Mouse (Mus musculus) forebrain, embryonic 14.5 days (tissue): ENCODE results near the gene Jph2. TPM values are rescaled to one million over a fixed set of nuclear protein-coding genes. Genes with fewer than 3 reads are reported as not detected.

Source experiments
- ATAC-seq: fragments of 200-750 bp; cut with Nextera tagmentation; 2 replicates; pipeline ENCODE4 v1.8.0; 2017; ENCODE audit warnings: mild to moderate bottlenecking, moderate library complexity
- DNase-seq: peaks from one replicate; pipeline ENCODE4 v3.0.0-alpha.2; 2015; ENCODE audit warnings: low spot score
- H3K27ac ChIP-seq: fragments of 300-500 bp; sonication (generic); 2 replicates; pipeline ENCODE4 v1.5.1; 2014; ENCODE audit warnings: low read depth, mild to moderate bottlenecking, control low read depth, low read length, moderate library complexity
- H3K27me3 ChIP-seq: fragments of 300-500 bp; sonication (generic); replicated peaks from 2 replicates; pipeline ENCODE4 v1.6.1; 2014; ENCODE audit warnings: low read length, control low read depth, mixed read lengths; ENCODE audit not compliant: control insufficient read depth, insufficient read depth
- H3K36me3 ChIP-seq: fragments of 300-500 bp; sonication (generic); 2 replicates; pipeline ENCODE4 v1.6.1; 2014; ENCODE audit warnings: low read length, control low read depth; ENCODE audit not compliant: control insufficient read depth, insufficient read depth
- H3K4me1 ChIP-seq: fragments of 300-500 bp; sonication (generic); 2 replicates; pipeline ENCODE4 v1.6.1; 2014; ENCODE audit warnings: antibody characterized with exemption, low read length, control low read depth; ENCODE audit not compliant: control insufficient read depth, insufficient read depth
- H3K4me2 ChIP-seq: fragments of 300-500 bp; sonication (generic); 2 replicates; pipeline ENCODE4 v1.6.1; 2014; ENCODE audit warnings: mild to moderate bottlenecking, control low read depth, low read length
- H3K4me3 ChIP-seq: fragments of 300-500 bp; sonication (generic); 2 replicates; pipeline ENCODE4 v1.5.1; 2014; ENCODE audit warnings: low read depth, low read length, control low read depth
- H3K9ac ChIP-seq: fragments of 300-500 bp; sonication (generic); 2 replicates; pipeline ENCODE4 v1.6.1; 2014; ENCODE audit warnings: mild to moderate bottlenecking, low read length, control low read depth, moderate library complexity
- H3K9me3 ChIP-seq: fragments of 300-500 bp; sonication (generic); replicated peaks from 2 replicates; pipeline ENCODE4 v1.6.1; 2016; ENCODE audit warnings: low read length, control low read depth, mixed read lengths; ENCODE audit not compliant: control insufficient read depth
- WGBS: fragments of 180-500 bp; shearing (Covaris S2); extraction: QIAGEN DNeasy Blood & Tissue Kit; methylation state at CpG from one replicate; pipeline ENCODE4 v1.1.7; 2014; 5-methylcytosine and 5-hydroxymethylcytosine counted together
- polyA plus RNA-seq: library from polyadenylated mRNA; unstranded; fragments of >200 nt; fragmentation: Nextera tagmentation; extraction: Ambion mirVana; gene quantifications from 2 replicates; pipeline ENCODE4 v1.2.1, GENCODE M21; 2014

Gene Jph2
- polyA plus RNA-seq = 0.08 and 0.15 TPM in 2 replicates

DNA sequence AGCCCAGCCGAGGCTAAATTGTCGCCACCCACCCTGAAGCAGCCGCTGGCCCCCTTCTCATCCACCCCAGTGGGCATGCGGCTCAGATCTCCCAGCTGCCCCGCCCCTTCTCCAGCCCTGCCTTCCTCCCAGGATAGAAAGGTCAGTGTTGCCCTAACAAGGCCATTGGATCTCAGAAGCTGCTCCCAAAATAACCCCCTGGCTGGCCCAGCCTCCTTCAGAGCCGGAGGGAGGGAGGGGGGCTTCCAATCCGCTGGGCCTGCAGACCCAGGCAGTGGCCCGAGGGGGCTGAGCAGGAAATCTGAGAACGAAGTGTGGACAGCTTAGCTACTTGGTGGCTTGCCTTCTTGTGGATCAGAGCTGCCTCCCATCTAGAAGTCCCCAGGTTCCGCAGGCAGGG, at the start of gene Jph2:
Gene Jph2, minus strand, starts transcription at position 89 of the 400 bp plus-strand sequence.
- no peaks in the 10 kb centered on the region for H3K4me1 ChIP-seq
- no peaks in the 10 kb centered on the region for H3K9me3 ChIP-seq
- H3K4me3 ChIP-seq = no peak within 1 kb of the TSS
- H3K27me3 ChIP-seq = no peaks in the 10 kb centered on the region
- no peak within 1 kb of the TSS for H3K27ac ChIP-seq
- ATAC-seq = no peak
- DNase-seq = no peak
- no peaks in the 10 kb centered on the region for H3K36me3 ChIP-seq
- no peak within 1 kb of the TSS for H3K9ac ChIP-seq
- WGBS = 15% methylated on average over 10 of the region's 10 CpGs
- no peak within 1 kb of the TSS for H3K4me2 ChIP-seq

DNA sequence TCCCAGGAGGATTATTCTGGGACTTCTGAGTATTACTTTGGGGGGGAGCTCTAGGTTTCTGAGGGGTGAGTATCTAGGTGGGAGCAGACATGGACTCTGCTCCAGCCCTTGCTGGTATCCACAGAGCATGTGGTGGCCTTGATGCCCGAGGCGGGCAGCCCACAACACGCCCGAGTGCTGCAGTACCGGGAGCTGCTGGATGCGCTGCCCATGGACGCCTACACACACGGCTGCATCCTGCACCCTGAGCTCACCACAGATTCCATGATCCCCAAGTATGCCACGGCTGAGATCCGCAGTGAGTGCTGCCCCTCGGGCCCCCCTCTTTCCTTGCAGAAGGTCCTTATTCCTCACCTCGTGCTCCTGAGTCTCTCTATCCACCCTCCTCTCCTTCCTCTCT, 49.6 kb upstream of the Jph2 start:
- H3K36me3 ChIP-seq = peaks cover 34% of the 10 kb centered on the region
- H3K27ac ChIP-seq = no peak overlapping the region
- H3K27me3 ChIP-seq = no peaks in the 10 kb centered on the region
- H3K9me3 ChIP-seq = no peaks in the 10 kb centered on the region
- no peak for ATAC-seq
- no peak overlapping the region for H3K4me3 ChIP-seq
- no peak overlapping the region for H3K9ac ChIP-seq
- 0 out of 2 replicates have a peak, but pooled peaks cover 2% of the 10 kb centered on the region for H3K4me1 ChIP-seq
- 86% methylated on average over 12 of the region's 12 CpGs for WGBS
- no peak overlapping the region for H3K4me2 ChIP-seq
- DNase-seq = no peak

DNA sequence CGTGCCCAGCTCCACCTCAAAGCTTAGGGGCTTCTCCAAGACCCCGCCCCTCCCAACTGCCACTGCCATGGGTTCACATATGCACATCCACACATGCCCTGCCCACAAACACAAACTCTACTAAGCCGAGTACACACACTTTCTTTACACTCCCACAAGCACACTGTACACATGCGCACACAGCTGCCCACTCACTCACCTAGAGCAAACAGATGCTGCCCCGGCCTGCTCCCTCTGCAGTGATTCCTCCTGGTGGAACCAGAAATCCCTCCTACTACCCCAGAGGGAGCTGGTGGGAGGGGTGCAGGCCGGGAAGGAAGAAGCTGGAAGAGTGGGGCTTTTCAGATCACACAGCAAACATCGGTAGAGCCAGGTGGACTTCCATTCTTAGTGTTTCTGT, 46.2 kb upstream of the Jph2 start:
- Histone ChIP-seq H3K9ac (no peak overlapping the region), H3K27ac (no peak overlapping the region), H3K9me3 (no peaks in the 10 kb centered on the region), H3K4me1 (peaks cover 10% of the 10 kb centered on the region), H3K36me3 (peaks cover 19% of the 10 kb centered on the region; the same call in 1 of the 2 replicates), H3K4me3 (no peak overlapping the region), H3K27me3 (no peaks in the 10 kb centered on the region), H3K4me2 (no peak overlapping the region)
- WGBS = 70% methylated on average over 7 of the region's 7 CpGs
- no peak for DNase-seq
- no peak for ATAC-seq

DNA sequence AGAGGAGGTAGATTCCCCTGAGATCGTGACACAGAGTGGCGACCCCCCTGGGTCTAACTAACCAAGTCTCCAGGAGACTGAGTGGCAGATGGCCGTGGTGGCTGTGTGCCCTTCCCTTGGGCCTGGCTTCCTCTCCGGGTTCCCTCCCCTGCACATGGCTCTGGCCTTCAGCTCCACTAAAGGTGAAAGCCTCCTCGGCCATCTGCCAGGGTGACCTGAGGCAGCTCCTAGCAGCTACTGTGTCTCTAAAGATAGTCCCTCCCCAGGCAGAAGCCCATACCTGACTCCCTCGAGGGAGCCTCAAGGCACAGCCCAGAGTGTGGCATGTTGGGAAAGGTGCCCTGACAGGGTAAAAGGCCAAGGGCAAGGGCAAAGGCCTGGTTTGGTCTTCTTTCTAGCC, 45.8 kb upstream of the Jph2 start:
- no peaks in the 10 kb centered on the region for H3K27me3 ChIP-seq
- peaks cover 19% of the 10 kb centered on the region; the same call in 1 of the 2 replicates for H3K36me3 ChIP-seq
- no peak overlapping the region for H3K4me3 ChIP-seq
- no peak for ATAC-seq
- peaks cover 10% of the 10 kb centered on the region for H3K4me1 ChIP-seq
- 92% methylated on average over 6 of the region's 6 CpGs for WGBS
- H3K9me3 ChIP-seq = no peaks in the 10 kb centered on the region
- DNase-seq = no peak
- H3K27ac ChIP-seq = no peak overlapping the region
- no peak overlapping the region for H3K9ac ChIP-seq
- no peak overlapping the region for H3K4me2 ChIP-seq

DNA sequence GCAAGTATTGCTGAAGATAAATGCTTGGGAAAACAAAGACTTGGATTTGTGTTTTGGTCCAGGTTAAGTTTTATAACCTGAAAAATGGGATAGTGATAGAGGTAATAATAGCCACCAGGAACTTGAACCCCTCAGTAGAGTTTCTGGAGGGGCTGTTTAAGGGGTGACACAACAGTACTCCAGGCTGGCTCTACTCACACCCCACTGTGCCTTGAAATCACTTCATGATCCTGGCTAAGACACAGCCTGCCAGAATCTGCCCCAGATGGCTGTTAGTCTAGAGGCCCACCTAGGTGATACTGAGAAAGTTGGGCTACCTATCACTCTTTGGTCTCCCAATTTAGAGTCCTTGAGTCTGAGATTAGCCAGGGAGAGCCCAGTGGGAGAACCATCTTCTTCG, 41.7 kb upstream of the Jph2 start:
- ATAC-seq (no peak), DNase-seq (no peak)
- no peaks in the 10 kb centered on the region for H3K36me3 ChIP-seq
- H3K9ac ChIP-seq = peak overlapping the region; percentile 91
- H3K4me2 ChIP-seq = peak overlapping the region; percentile 65
- 80% methylated on average over 1 of the region's 1 CpGs for WGBS
- H3K4me3 ChIP-seq = peak overlapping the region; percentile 80
- peaks cover 13% of the 10 kb centered on the region for H3K4me1 ChIP-seq
- H3K27me3 ChIP-seq = no peaks in the 10 kb centered on the region
- H3K9me3 ChIP-seq = no peaks in the 10 kb centered on the region
- no peak overlapping the region for H3K27ac ChIP-seq

DNA sequence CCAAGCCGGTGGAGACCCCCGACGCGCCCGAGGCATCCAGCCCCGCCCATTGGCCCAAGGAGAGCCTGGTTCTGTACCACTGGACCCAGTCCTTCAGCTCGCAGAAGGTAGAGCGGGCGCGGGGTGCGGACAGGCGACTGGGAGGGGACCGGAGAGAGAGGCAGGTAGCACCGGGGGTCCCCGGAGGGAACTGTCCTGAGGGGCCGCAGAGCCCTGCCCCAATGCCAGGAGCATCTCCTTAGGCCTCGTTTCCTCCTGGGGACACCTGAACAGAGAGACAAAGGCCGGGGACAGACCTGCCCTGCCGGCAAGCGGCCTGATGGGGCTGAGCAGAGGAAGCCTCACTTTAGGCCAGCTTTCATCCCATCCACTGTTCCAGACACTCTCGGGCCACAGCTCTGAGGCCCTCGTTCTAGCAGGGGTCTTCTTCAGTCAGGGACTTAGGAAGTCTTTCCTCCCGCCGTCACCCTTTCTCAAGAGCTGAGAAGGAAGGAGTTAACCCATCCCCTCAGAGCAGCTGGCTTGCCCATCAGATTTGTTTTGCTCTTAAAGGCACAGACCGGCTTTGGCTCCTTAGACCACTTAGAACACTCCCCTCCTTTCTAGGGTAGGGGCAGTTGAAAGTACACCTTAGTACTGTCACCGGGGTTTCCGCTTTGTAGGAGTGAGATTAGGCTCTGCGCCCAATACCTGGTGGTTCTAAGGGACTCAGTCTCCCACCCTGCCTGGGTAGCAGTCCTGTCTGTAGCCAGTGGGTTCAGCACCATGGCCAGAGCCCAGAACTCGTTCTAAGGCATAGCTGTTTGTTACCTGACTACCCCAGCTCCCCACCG, 41.0 kb upstream of the Jph2 start:
- peak overlapping the region; percentile 91 for H3K9ac ChIP-seq
- peak overlapping the region; percentile 80 for H3K4me3 ChIP-seq
- no peaks in the 10 kb centered on the region for H3K9me3 ChIP-seq
- peak; percentile 70 for ATAC-seq
- no peaks in the 10 kb centered on the region for H3K36me3 ChIP-seq
- H3K4me2 ChIP-seq = peak overlapping the region; percentile 65
- 2% methylated on average over 28 of the region's 30 CpGs for WGBS
- peaks cover 13% of the 10 kb centered on the region for H3K4me1 ChIP-seq
- DNase-seq = peak; percentile 68
- H3K27me3 ChIP-seq = no peaks in the 10 kb centered on the region
- peak overlapping the region; percentile 78 for H3K27ac ChIP-seq

DNA sequence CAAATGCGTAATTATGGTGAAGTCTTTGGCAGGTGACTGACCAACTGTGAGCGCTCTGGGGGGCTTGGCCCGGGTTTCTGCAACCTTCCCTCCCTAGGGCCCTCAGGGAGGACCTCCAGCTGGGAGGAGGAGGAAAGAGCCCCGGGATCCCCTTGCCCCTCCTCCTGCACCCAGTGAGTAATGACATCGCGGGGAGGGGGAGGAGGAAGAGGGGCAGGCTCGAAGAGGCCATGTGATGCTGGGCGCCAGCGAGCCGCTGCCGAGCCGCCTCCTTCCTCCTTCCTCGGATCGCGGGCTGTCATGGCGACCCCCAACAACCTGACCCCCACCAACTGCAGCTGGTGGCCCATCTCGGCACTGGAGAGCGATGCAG, 40.4 kb upstream of the Jph2 start, which contains the start of gene Gdap1l1:
Gene Gdap1l1, plus strand, starts transcription at position 231 of the 373 bp plus-strand sequence.
- no peaks in the 10 kb centered on the region for H3K27me3 ChIP-seq
- H3K27ac ChIP-seq = peak within 1 kb of the TSS; percentile 78
- DNase-seq (peak; percentile 87), ATAC-seq (peak; percentile 90)
- 0% methylated on average over 14 of the region's 18 CpGs for WGBS
- peaks cover 13% of the 10 kb centered on the region for H3K4me1 ChIP-seq
- H3K4me2 ChIP-seq = peak within 1 kb of the TSS; percentile 65
- H3K9ac ChIP-seq = peak within 1 kb of the TSS; percentile 91
- peak within 1 kb of the TSS; percentile 80 for H3K4me3 ChIP-seq
- H3K36me3 ChIP-seq = no peaks in the 10 kb centered on the region
- H3K9me3 ChIP-seq = no peaks in the 10 kb centered on the region

DNA sequence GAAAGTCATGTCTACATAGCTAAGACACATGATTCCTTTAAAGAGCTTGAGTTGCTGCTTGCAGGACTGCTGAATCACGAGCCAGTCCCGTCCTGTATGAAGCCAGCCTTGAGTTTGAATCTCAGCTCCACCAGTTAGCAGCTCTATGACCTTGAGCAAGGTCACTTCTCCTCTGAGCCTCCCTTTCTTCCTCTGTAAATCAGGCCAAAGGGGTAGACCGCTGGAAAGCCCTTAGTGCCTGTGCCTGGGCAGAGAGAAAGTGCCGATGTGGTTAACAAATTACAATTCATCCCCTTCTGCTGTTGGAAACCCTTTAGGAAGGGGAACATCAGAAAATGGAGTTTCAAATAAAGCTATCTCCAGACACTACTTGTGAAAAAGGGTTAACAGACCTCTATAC, 40.0 kb upstream of the Jph2 start:
- Histone ChIP-seq H3K4me2 (peak overlapping the region; percentile 65), H3K4me1 (peaks cover 13% of the 10 kb centered on the region), H3K9me3 (no peaks in the 10 kb centered on the region), H3K27ac (no peak overlapping the region), H3K4me3 (peak overlapping the region; percentile 80), H3K36me3 (no peaks in the 10 kb centered on the region), H3K9ac (peak overlapping the region; percentile 91), H3K27me3 (no peaks in the 10 kb centered on the region)
- no peak for DNase-seq
- ATAC-seq = no peak
- WGBS = 34% methylated on average over 4 of the region's 4 CpGs

DNA sequence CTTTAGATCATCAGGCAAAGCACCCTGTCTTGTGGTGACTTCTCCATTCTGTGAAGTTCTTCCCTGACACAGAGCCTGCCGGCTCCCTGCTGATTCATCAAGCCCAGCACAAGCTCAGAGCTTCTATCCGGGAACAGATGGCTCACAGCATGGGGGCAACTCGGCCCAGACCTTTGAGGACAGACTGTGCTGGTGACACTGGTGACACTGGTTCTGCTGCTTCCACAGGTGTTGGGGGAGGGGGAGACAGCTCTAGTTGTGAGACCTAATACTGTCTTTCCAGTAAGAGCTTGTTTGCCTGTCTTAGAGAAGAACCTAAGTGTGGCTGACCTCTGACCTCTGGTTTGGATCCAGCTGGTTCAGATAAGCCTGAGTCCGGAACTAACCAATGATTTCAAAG, 36.2 kb upstream of the Jph2 start:
- Histone ChIP-seq H3K27me3 (no peaks in the 10 kb centered on the region), H3K36me3 (no peaks in the 10 kb centered on the region), H3K27ac (no peak overlapping the region), H3K9me3 (no peaks in the 10 kb centered on the region), H3K4me1 (peaks cover 4% of the 10 kb centered on the region; the same call in 1 of the 2 replicates), H3K4me3 (no peak overlapping the region), H3K9ac (no peak overlapping the region), H3K4me2 (no peak overlapping the region)
- DNase-seq (no peak), ATAC-seq (no peak)
- WGBS = 34% methylated on average over 4 of the region's 4 CpGs
